28 mouse cellular contexts compared by ENCODE assay signal in genomic region chr1:77713001-77713400, GRCm38 (mm10).
"Had no signal": no experiment of that assay in that cellular context is flagged by ENCODE, and none has a peak within 500 bp of the region (broad histone marks: within the 10 kb centered on the region; RNA-seq: fewer than 3 reads in every experiment).

No protein-coding gene starts in this region.

- H3K27me3 ChIP-seq: heart, embryonic 13.5 days; heart, embryonic 15.5 days; hindbrain, embryonic 13.5 days; hindbrain, embryonic 15.5 days; kidney, embryonic 15.5 days; limb, embryonic 12.5 days; liver, embryonic 13.5 days; liver, embryonic 15.5 days had no signal

- H3K9ac ChIP-seq: heart, embryonic 13.5 days; heart, embryonic 15.5 days; hindbrain, embryonic 13.5 days; hindbrain, embryonic 15.5 days; kidney, embryonic 15.5 days; limb, embryonic 12.5 days; liver, embryonic 13.5 days; liver, embryonic 15.5 days had no signal

- H3K4me2 ChIP-seq: heart, embryonic 11.5 days; heart, embryonic 13.5 days; heart, embryonic 15.5 days; hindbrain, embryonic 13.5 days; hindbrain, embryonic 15.5 days; kidney, embryonic 15.5 days; limb, embryonic 12.5 days; liver, embryonic 11.5 days; liver, embryonic 13.5 days; liver, embryonic 15.5 days had no signal

- H3K27ac ChIP-seq: heart, adult 2 months; heart, embryonic 13.5 days; heart, embryonic 15.5 days; hindbrain, embryonic 13.5 days; hindbrain, embryonic 15.5 days; hindbrain, postnatal 0 days; kidney, embryonic 15.5 days; kidney, postnatal 0 days; layer of hippocampus, adult 2 months; left cerebral cortex, adult 2 months; limb, embryonic 10.5 days; limb, embryonic 12.5 days; liver, embryonic 13.5 days; liver, embryonic 15.5 days had no signal

- H3K36me3 ChIP-seq: heart, embryonic 13.5 days; heart, embryonic 15.5 days; hindbrain, embryonic 13.5 days; hindbrain, embryonic 15.5 days; kidney, embryonic 15.5 days; limb, embryonic 10.5 days; limb, embryonic 12.5 days; liver, embryonic 13.5 days; liver, embryonic 15.5 days had no signal

- H3K4me1 ChIP-seq: kidney, embryonic 15.5 days; liver, embryonic 13.5 days; liver, embryonic 15.5 days had no signal

- H3K9me3 ChIP-seq: heart, embryonic 13.5 days; heart, embryonic 15.5 days; hindbrain, embryonic 13.5 days; hindbrain, embryonic 15.5 days; kidney, embryonic 15.5 days; limb, embryonic 10.5 days; limb, embryonic 12.5 days; liver, embryonic 13.5 days; liver, embryonic 15.5 days had no signal

- DNase-seq: gastrocnemius, postnatal 14 days; gastrocnemius, postnatal 36 days; heart, adult 11 months; heart, adult 2 months; heart, postnatal 14 days; heart, postnatal 36 days; kidney, adult 11 months; kidney, adult 2 months; kidney, adult 9 months; kidney, postnatal 14 days; kidney, postnatal 36 days; liver; liver, embryonic 13.5 days had no signal

- H3K4me3 ChIP-seq: heart, adult 2 months; heart, embryonic 13.5 days; heart, embryonic 15.5 days; hindbrain, embryonic 13.5 days; hindbrain, embryonic 15.5 days; kidney, embryonic 15.5 days; layer of hippocampus, adult 2 months; left cerebral cortex, adult 2 months; limb, embryonic 10.5 days; limb, embryonic 12.5 days; liver, embryonic 13.5 days; liver, embryonic 15.5 days had no signal

- ATAC-seq: hindbrain, postnatal 0 days; intestine, embryonic 16.5 days had no signal
